Mouse (Mus musculus): ENCODE results near the gene Wfdc11. TPM values are rescaled to one million over a fixed set of nuclear protein-coding genes. Genes with fewer than 3 reads are reported as not detected.
A peak's percentile ranks its signal among the peaks of the same experiment; 100 is the strongest.

The Wfdc11 gene
- polyA plus RNA-seq, 1 experiment from 2014 or later: not detected

GRCm38 (mm10) chr2:164698201-164698600 is 24.3 kb upstream of the Wfdc11 start, which contains the start of gene Spint4:
TSS of gene Spint4 (plus strand) at chr2:164698501.
- DNase-seq (ENCODE audit: low spot score) (no peak), ATAC-seq (replicated peaks; ENCODE audit: low FRiP score) (no peak)
- Histone ChIP-seq H3K4me3 (ENCODE audit: low read depth, low read length) (no peak within 1 kb of the TSS), H3K9ac (ENCODE audit: low read length) (no peak within 1 kb of the TSS), H3K36me3 (ENCODE audit: control insufficient read depth, insufficient read depth, low read length) (no peaks in the 10 kb centered on the region), H3K9me3 (ENCODE audit: control insufficient read depth, low read length) (no peaks in the 10 kb centered on the region), H3K27ac (ENCODE audit: low read depth, low read length) (no peak within 1 kb of the TSS), H3K4me1 (replicated peaks; ENCODE audit: control insufficient read depth, insufficient read depth, low read length) (no peaks in the 10 kb centered on the region), H3K27me3 (ENCODE audit: control insufficient read depth, insufficient read depth, low read length) (no peaks in the 10 kb centered on the region), H3K4me2 (ENCODE audit: low read depth, low read length, severe bottlenecking) (no peak within 1 kb of the TSS)
- WGBS: 79% methylated on average over 4 of the region's 4 CpGs

GRCm38 (mm10) chr2:164684807-164685206 is 10.9 kb upstream of the Wfdc11 start, which contains the start of gene Wfdc13:
TSS of gene Wfdc13 (plus strand) at chr2:164685107.
- ATAC-seq (replicated peaks; ENCODE audit: low FRiP score) (no peak), DNase-seq (ENCODE audit: low spot score) (no peak)
- Histone ChIP-seq H3K4me3 (ENCODE audit: low read depth, low read length) (no peak within 1 kb of the TSS), H3K36me3 (ENCODE audit: control insufficient read depth, insufficient read depth, low read length) (no peaks in the 10 kb centered on the region), H3K4me1 (replicated peaks; ENCODE audit: control insufficient read depth, insufficient read depth, low read length) (no peaks in the 10 kb centered on the region), H3K9ac (ENCODE audit: low read length) (no peak within 1 kb of the TSS), H3K27ac (ENCODE audit: low read depth, low read length) (no peak within 1 kb of the TSS), H3K9me3 (ENCODE audit: control insufficient read depth, low read length) (no peaks in the 10 kb centered on the region), H3K27me3 (ENCODE audit: control insufficient read depth, insufficient read depth, low read length) (no peaks in the 10 kb centered on the region), H3K4me2 (ENCODE audit: low read depth, low read length, severe bottlenecking) (no peak within 1 kb of the TSS)
- WGBS: 70% methylated on average over 3 of the region's 3 CpGs

GRCm38 (mm10) chr2:164679906-164680305 is 6.0 kb upstream of the Wfdc11 start:
- Histone ChIP-seq H3K27me3 (ENCODE audit: control insufficient read depth, insufficient read depth, low read length) (no peaks in the 10 kb centered on the region), H3K4me2 (ENCODE audit: low read depth, low read length, severe bottlenecking) (no peak overlapping the region), H3K9me3 (ENCODE audit: control insufficient read depth, low read length) (no peaks in the 10 kb centered on the region), H3K4me1 (replicated peaks; ENCODE audit: control insufficient read depth, insufficient read depth, low read length) (no peaks in the 10 kb centered on the region), H3K9ac (ENCODE audit: low read length) (no peak overlapping the region), H3K36me3 (ENCODE audit: control insufficient read depth, insufficient read depth, low read length) (no peaks in the 10 kb centered on the region), H3K27ac (ENCODE audit: low read depth, low read length) (no peak overlapping the region), H3K4me3 (ENCODE audit: low read depth, low read length) (no peak overlapping the region)
- no peak for DNase-seq (ENCODE audit: low spot score)
- WGBS: 60% methylated on average over 3 of the region's 3 CpGs
- ATAC-seq (replicated peaks; ENCODE audit: low FRiP score): no peak

- Histone ChIP-seq H3K9me3 (ENCODE audit: control insufficient read depth, low read length) (no peaks in the 10 kb centered on the region), H3K27ac (ENCODE audit: low read depth, low read length) (no peak overlapping the region), H3K4me3 (ENCODE audit: low read depth, low read length) (no peak overlapping the region)
These were observed 5.2 kb upstream of the Wfdc11 start for GRCm38 (mm10) chr2:164678848-164679625.

GRCm38 (mm10) chr2:164676916-164677685 is 3.2 kb upstream of the Wfdc11 start:
- no peaks in the 10 kb centered on the region for H3K27me3 ChIP-seq (ENCODE audit: control insufficient read depth, insufficient read depth, low read length)
- DNase-seq (ENCODE audit: low spot score): no peak
- no peaks in the 10 kb centered on the region for H3K36me3 ChIP-seq (ENCODE audit: control insufficient read depth, insufficient read depth, low read length)
- WGBS: 88% methylated on average over 16 of the region's 16 CpGs
- no peak overlapping the region for H3K9ac ChIP-seq (ENCODE audit: low read length)
- H3K4me2 ChIP-seq (ENCODE audit: low read depth, low read length, severe bottlenecking): no peak overlapping the region
- H3K4me3 ChIP-seq (ENCODE audit: low read depth, low read length): no peak overlapping the region
- H3K9me3 ChIP-seq (ENCODE audit: control insufficient read depth, low read length): no peaks in the 10 kb centered on the region
- H3K27ac ChIP-seq (ENCODE audit: low read depth, low read length): no peak overlapping the region
- no peaks in the 10 kb centered on the region for H3K4me1 ChIP-seq (replicated peaks; ENCODE audit: control insufficient read depth, insufficient read depth, low read length)
- no peak for ATAC-seq (replicated peaks; ENCODE audit: low FRiP score)

More at GRCm38 (mm10) chr2:164678848-164679625, 5.2 kb upstream of the Wfdc11 start:
- Histone ChIP-seq H3K9ac (ENCODE audit: low read length) (no peak overlapping the region), H3K27me3 (ENCODE audit: control insufficient read depth, insufficient read depth, low read length) (no peaks in the 10 kb centered on the region), H3K4me2 (ENCODE audit: low read depth, low read length, severe bottlenecking) (peak overlapping the region; percentile 36; the same call in 1 of the 2 replicates), H3K4me1 (replicated peaks; ENCODE audit: control insufficient read depth, insufficient read depth, low read length) (no peaks in the 10 kb centered on the region), H3K36me3 (ENCODE audit: control insufficient read depth, insufficient read depth, low read length) (no peaks in the 10 kb centered on the region)
- peak; percentile 90 for DNase-seq (ENCODE audit: low spot score)
- ATAC-seq (replicated peaks; ENCODE audit: low FRiP score): peak; percentile 71
- WGBS: 21% methylated on average over 19 of the region's 19 CpGs

- ATAC-seq (replicated peaks; ENCODE audit: low FRiP score): no peak
- H3K4me1 ChIP-seq (replicated peaks; ENCODE audit: control insufficient read depth, insufficient read depth, low read length): no peaks in the 10 kb centered on the region
- no peak overlapping the region for H3K4me2 ChIP-seq (ENCODE audit: low read depth, low read length, severe bottlenecking)
- no peak overlapping the region for H3K27ac ChIP-seq (ENCODE audit: low read depth, low read length)
- H3K36me3 ChIP-seq (ENCODE audit: control insufficient read depth, insufficient read depth, low read length): no peaks in the 10 kb centered on the region
- no peaks in the 10 kb centered on the region for H3K9me3 ChIP-seq (ENCODE audit: control insufficient read depth, low read length)
- no peak overlapping the region for H3K4me3 ChIP-seq (ENCODE audit: low read depth, low read length)
- no peak for DNase-seq (ENCODE audit: low spot score)
- no peak overlapping the region for H3K9ac ChIP-seq (ENCODE audit: low read length)
- 82% methylated on average over 7 of the region's 7 CpGs for WGBS
- no peaks in the 10 kb centered on the region for H3K27me3 ChIP-seq (ENCODE audit: control insufficient read depth, insufficient read depth, low read length)
These were observed 2.2 kb upstream of the Wfdc11 start for GRCm38 (mm10) chr2:164676103-164676502.

- Histone ChIP-seq H3K4me1 (replicated peaks; ENCODE audit: control insufficient read depth, insufficient read depth, low read length) (no peaks in the 10 kb centered on the region), H3K9me3 (ENCODE audit: control insufficient read depth, low read length) (no peaks in the 10 kb centered on the region; the same call in 1 of the 2 replicates), H3K4me3 (ENCODE audit: low read depth, low read length) (no peak overlapping the region), H3K9ac (ENCODE audit: low read length) (no peak overlapping the region), H3K36me3 (ENCODE audit: control insufficient read depth, insufficient read depth, low read length) (no peaks in the 10 kb centered on the region), H3K27ac (ENCODE audit: low read depth, low read length) (no peak overlapping the region), H3K4me2 (ENCODE audit: low read depth, low read length, severe bottlenecking) (no peak overlapping the region), H3K27me3 (ENCODE audit: control insufficient read depth, insufficient read depth, low read length) (no peaks in the 10 kb centered on the region)
- WGBS: 23% methylated on average over 1 of the region's 1 CpGs
- DNase-seq (ENCODE audit: low spot score) (no peak), ATAC-seq (replicated peaks; ENCODE audit: low FRiP score) (no peak)
These were observed 2.9 kb downstream of the Wfdc11 start for GRCm38 (mm10) chr2:164670938-164671337.

- H3K4me3 ChIP-seq (ENCODE audit: low read depth, low read length): no peak overlapping the region
- WGBS: 87% methylated on average over 5 of the region's 5 CpGs
These were observed 3.6 kb downstream of the Wfdc11 start for GRCm38 (mm10) chr2:164670261-164670660.

More at GRCm38 (mm10) chr2:164670261-164670660, 3.6 kb downstream of the Wfdc11 start:
- H3K27me3 ChIP-seq (ENCODE audit: control insufficient read depth, insufficient read depth, low read length): no peaks in the 10 kb centered on the region
- ATAC-seq (replicated peaks; ENCODE audit: low FRiP score) (no peak), DNase-seq (ENCODE audit: low spot score) (no peak)
- no peaks in the 10 kb centered on the region for H3K4me1 ChIP-seq (replicated peaks; ENCODE audit: control insufficient read depth, insufficient read depth, low read length)
- no peak overlapping the region for H3K4me2 ChIP-seq (ENCODE audit: low read depth, low read length, severe bottlenecking)
- no peak overlapping the region for H3K27ac ChIP-seq (ENCODE audit: low read depth, low read length)
- no peak overlapping the region for H3K9ac ChIP-seq (ENCODE audit: low read length)
- H3K36me3 ChIP-seq (ENCODE audit: control insufficient read depth, insufficient read depth, low read length): no peaks in the 10 kb centered on the region
- no peaks in the 10 kb centered on the region; the same call in 1 of the 2 replicates for H3K9me3 ChIP-seq (ENCODE audit: control insufficient read depth, low read length)

All from forebrain, embryonic 11.5 days (tissue).